Mouse (Mus musculus) lung, embryonic 16.5 days (tissue): ENCODE results near the gene Tldc2. TPM values are rescaled to one million over a fixed set of nuclear protein-coding genes. Genes with fewer than 3 reads are reported as not detected.

Experiments
- ATAC-seq: fragments of 200-750 bp; cut with Nextera tagmentation; 2 replicates; pipeline ENCODE4 v1.8.0; 2017; ENCODE audit warnings: low read depth, mild to moderate bottlenecking, moderate library complexity
- H3K27ac ChIP-seq: fragments of 300-500 bp; sonication (generic); 2 replicates; pipeline ENCODE4 v1.5.1; 2014; ENCODE audit warnings: mild to moderate bottlenecking, control low read depth, low read length
- H3K27me3 ChIP-seq: fragments of 300-500 bp; sonication (generic); 2 replicates; pipeline ENCODE4 v1.6.1; 2014; ENCODE audit warnings: low read depth, low read length, mixed read lengths; ENCODE audit not compliant: control insufficient read depth, insufficient read depth
- H3K36me3 ChIP-seq: fragments of 300-500 bp; sonication (generic); 2 replicates; pipeline ENCODE4 v1.6.1; 2014; ENCODE audit warnings: low read length; ENCODE audit not compliant: control insufficient read depth, insufficient read depth
- H3K4me1 ChIP-seq: fragments of 300-500 bp; sonication (generic); replicated peaks from 2 replicates; pipeline ENCODE4 v1.6.1; 2014; ENCODE audit warnings: low read length, mixed read lengths; ENCODE audit not compliant: control insufficient read depth, insufficient read depth
- H3K4me2 ChIP-seq: fragments of 300-500 bp; sonication (generic); 2 replicates; pipeline ENCODE4 v1.6.1; 2014; ENCODE audit warnings: low read depth, low read length, control low read depth
- H3K4me3 ChIP-seq: fragments of 300-500 bp; sonication (generic); 2 replicates; pipeline ENCODE4 v1.5.1; 2014; ENCODE audit warnings: mild to moderate bottlenecking, low read length, control low read depth
- H3K9ac ChIP-seq: fragments of 300-500 bp; sonication (generic); 2 replicates; pipeline ENCODE4 v1.6.1; 2014; ENCODE audit warnings: low read length, control low read depth
- H3K9me3 ChIP-seq: fragments of 300-500 bp; sonication (generic); 2 replicates; pipeline ENCODE4 v1.6.1; 2016; ENCODE audit warnings: low read length; ENCODE audit not compliant: control insufficient read depth
- WGBS: fragments of 180-500 bp; shearing (Covaris S2); extraction: QIAGEN DNeasy Blood & Tissue Kit; methylation state at CpG from one replicate; pipeline ENCODE4 v1.1.7; 2014; 5-methylcytosine and 5-hydroxymethylcytosine counted together
- polyA plus RNA-seq: library from polyadenylated mRNA; unstranded; fragments of >200 nt; fragmentation: Nextera tagmentation; extraction: Ambion mirVana; gene quantifications from 2 replicates; pipeline ENCODE4 v1.2.1, GENCODE M21; 2015

The Tldc2 gene
- polyA plus RNA-seq, 1 experiment from 2014 or later: not detected

GRCm38 (mm10) chr2:157133769-157134478, 47.1 kb downstream of the Tldc2 start:
- Histone ChIP-seq H3K27ac (peak overlapping the region; percentile 90), H3K4me1 (peaks cover 16% of the 10 kb centered on the region), H3K27me3 (no peaks in the 10 kb centered on the region), H3K4me2 (peak overlapping the region; percentile 82), H3K9ac (peak overlapping the region; percentile 84), H3K36me3 (no peaks in the 10 kb centered on the region), H3K9me3 (no peaks in the 10 kb centered on the region), H3K4me3 (peak overlapping the region; percentile 87)
- peak; percentile 1; the same call in 1 of the 2 replicates for ATAC-seq
- 11% methylated on average over 11 of the region's 11 CpGs for WGBS

- peak overlapping the region; percentile 90 for H3K27ac ChIP-seq
- no peaks in the 10 kb centered on the region for H3K27me3 ChIP-seq
- no peaks in the 10 kb centered on the region for H3K9me3 ChIP-seq
- H3K4me1 ChIP-seq: peaks cover 16% of the 10 kb centered on the region
- under 1% methylated on average over 25 of the region's 25 CpGs for WGBS
- H3K4me2 ChIP-seq: peak overlapping the region; percentile 82
- H3K4me3 ChIP-seq: peak overlapping the region; percentile 87
- no peaks in the 10 kb centered on the region for H3K36me3 ChIP-seq
- H3K9ac ChIP-seq: peak overlapping the region; percentile 84
- ATAC-seq: peak; percentile 49
Measured at GRCm38 (mm10) chr2:157134479-157134931, 47.6 kb downstream of the Tldc2 start.

- peak; percentile 93 for ATAC-seq
- under 1% methylated on average over 32 of the region's 32 CpGs for WGBS
- no peaks in the 10 kb centered on the region for H3K36me3 ChIP-seq
Measured at GRCm38 (mm10) chr2:157135014-157135413, 48.2 kb downstream of the Tldc2 start, which contains the start of gene Samhd1. Samhd1 (minus strand) TSS chr2:157135265.

GRCm38 (mm10) chr2:157135529-157136120, 48.8 kb downstream of the Tldc2 start:
- Histone ChIP-seq H3K4me3 (peak overlapping the region; percentile 87), H3K27me3 (no peaks in the 10 kb centered on the region), H3K27ac (peak overlapping the region; percentile 91), H3K4me1 (peaks cover 16% of the 10 kb centered on the region), H3K9me3 (no peaks in the 10 kb centered on the region), H3K36me3 (no peaks in the 10 kb centered on the region), H3K4me2 (peak overlapping the region; percentile 82), H3K9ac (peak overlapping the region; percentile 60)
- ATAC-seq: no peak; the same call in 1 of the 2 replicates
- WGBS: 77% methylated on average over 10 of the region's 10 CpGs

More at GRCm38 (mm10) chr2:157135014-157135413, 48.2 kb downstream of the Tldc2 start, which contains the start of gene Samhd1:
- Histone ChIP-seq H3K4me3 (peak within 1 kb of the TSS; percentile 87), H3K4me2 (peak within 1 kb of the TSS; percentile 82), H3K4me1 (peaks cover 16% of the 10 kb centered on the region), H3K9me3 (no peaks in the 10 kb centered on the region), H3K27ac (peak within 1 kb of the TSS; percentile 91), H3K9ac (peak within 1 kb of the TSS; percentile 84), H3K27me3 (no peaks in the 10 kb centered on the region)

GRCm38 (mm10) chr2:157136176-157136575, 49.3 kb downstream of the Tldc2 start:
- ATAC-seq: no peak
- Histone ChIP-seq H3K9ac (no peak overlapping the region), H3K27ac (0 out of 2 replicates have a peak overlapping the region, but pooled peaks have one; percentile 36), H3K36me3 (no peaks in the 10 kb centered on the region), H3K4me3 (no peak overlapping the region), H3K27me3 (no peaks in the 10 kb centered on the region), H3K4me1 (peaks cover 12% of the 10 kb centered on the region), H3K9me3 (no peaks in the 10 kb centered on the region), H3K4me2 (no peak overlapping the region)
- 83% methylated on average over 4 of the region's 4 CpGs for WGBS

GRCm38 (mm10) chr2:157136646-157137045, 49.8 kb downstream of the Tldc2 start:
- H3K27ac ChIP-seq: peak overlapping the region; percentile 25

GRCm38 (mm10) chr2:157137959-157138731, 51.3 kb downstream of the Tldc2 start:
- Histone ChIP-seq H3K9me3 (no peaks in the 10 kb centered on the region), H3K27ac (no peak overlapping the region), H3K4me2 (no peak overlapping the region), H3K36me3 (no peaks in the 10 kb centered on the region), H3K9ac (no peak overlapping the region), H3K27me3 (no peaks in the 10 kb centered on the region), H3K4me3 (no peak overlapping the region), H3K4me1 (peaks cover 11% of the 10 kb centered on the region)
- ATAC-seq: no peak
- 84% methylated on average over 9 of the region's 9 CpGs for WGBS

More at GRCm38 (mm10) chr2:157136646-157137045, 49.8 kb downstream of the Tldc2 start:
- peaks cover 12% of the 10 kb centered on the region for H3K4me1 ChIP-seq
- H3K9me3 ChIP-seq: no peaks in the 10 kb centered on the region
- no peak overlapping the region for H3K4me3 ChIP-seq
- ATAC-seq: 0 out of 2 replicates have a peak, but pooled peaks have one; percentile 23
- WGBS: 40% methylated on average over 2 of the region's 2 CpGs
- H3K9ac ChIP-seq: no peak overlapping the region
- no peaks in the 10 kb centered on the region for H3K36me3 ChIP-seq
- no peak overlapping the region for H3K4me2 ChIP-seq
- H3K27me3 ChIP-seq: no peaks in the 10 kb centered on the region

GRCm38 (mm10) chr2:157138808-157139207, 52.0 kb downstream of the Tldc2 start:
- no peak overlapping the region for H3K27ac ChIP-seq
- no peak overlapping the region for H3K9ac ChIP-seq
- no peak overlapping the region for H3K4me3 ChIP-seq
- no peaks in the 10 kb centered on the region for H3K9me3 ChIP-seq
- H3K4me1 ChIP-seq: 0 out of 2 replicates have a peak, but pooled peaks cover 5% of the 10 kb centered on the region
- H3K27me3 ChIP-seq: no peaks in the 10 kb centered on the region
- no peak overlapping the region for H3K4me2 ChIP-seq
- H3K36me3 ChIP-seq: no peaks in the 10 kb centered on the region
- WGBS: 79% methylated on average over 5 of the region's 5 CpGs
- no peak for ATAC-seq
